Mouse (Mus musculus) WW6 (cell line): Measurements from ENCODE around the gene Nisch.

Experiments
- DNase-seq: peaks from one replicate; pipeline ENCODE4 v3.0.0-alpha.2; 2013; ENCODE audit warnings: low read depth, low spot score

The Nisch gene

GRCm38 (mm10) chr14:31215157-31216002 is 1.4 kb downstream of the Nisch start:
- DNase-seq, result no peak

GRCm38 (mm10) chr14:31214684-31215083 is 2.1 kb downstream of the Nisch start:
- no peak for DNase-seq

- DNase-seq, result no peak
These were observed 2.9 kb downstream of the Nisch start for GRCm38 (mm10) chr14:31213868-31214267.

- no peak for DNase-seq
These were observed 4.2 kb downstream of the Nisch start for GRCm38 (mm10) chr14:31212499-31212898.

- no peak for DNase-seq
These were observed 4.9 kb downstream of the Nisch start for GRCm38 (mm10) chr14:31211854-31212253.

- no peak for DNase-seq
These were observed 7.6 kb downstream of the Nisch start for GRCm38 (mm10) chr14:31209133-31209557.

GRCm38 (mm10) chr14:31208084-31208483 is 8.7 kb downstream of the Nisch start, which contains the start of gene Tnnc1:
Tnnc1 (plus strand) TSS chr14:31208312.
- DNase-seq, result no peak

GRCm38 (mm10) chr14:31207070-31207830 is 9.5 kb downstream of the Nisch start:
- no peak for DNase-seq

GRCm38 (mm10) chr14:31206472-31206981 is 10.2 kb downstream of the Nisch start:
- DNase-seq, result peak; percentile 73

- DNase-seq, result no peak
These were observed 10.9 kb downstream of the Nisch start for GRCm38 (mm10) chr14:31205562-31206467.

GRCm38 (mm10) chr14:31205244-31205561 is 11.5 kb downstream of the Nisch start:
- DNase-seq, result no peak

GRCm38 (mm10) chr14:31204844-31205243 is 11.9 kb downstream of the Nisch start:
- no peak for DNase-seq

- no peak for DNase-seq
These were observed 16.7 kb downstream of the Nisch start for GRCm38 (mm10) chr14:31200038-31200437.

GRCm38 (mm10) chr14:31199599-31199998 is 17.1 kb downstream of the Nisch start:
- no peak for DNase-seq

- DNase-seq, result no peak
These were observed 18.9 kb downstream of the Nisch start for GRCm38 (mm10) chr14:31197547-31198516.

- no peak for DNase-seq
These were observed 20.8 kb downstream of the Nisch start for GRCm38 (mm10) chr14:31195968-31196367.

- no peak for DNase-seq
These were observed 21.2 kb downstream of the Nisch start for GRCm38 (mm10) chr14:31195521-31195920.

GRCm38 (mm10) chr14:31194891-31195513 is 21.7 kb downstream of the Nisch start:
- no peak for DNase-seq

- DNase-seq, result no peak
These were observed 22.3 kb downstream of the Nisch start for GRCm38 (mm10) chr14:31194441-31194840.

- no peak for DNase-seq
These were observed 23.0 kb downstream of the Nisch start for GRCm38 (mm10) chr14:31193791-31194190.
